Mouse (Mus musculus) heart, embryonic 10.5 days (tissue): ENCODE measurements around the gene Myof. TPM values are rescaled to one million over a fixed set of nuclear protein-coding genes. Genes with fewer than 3 reads are reported as not detected.
A peak's percentile ranks its signal among the peaks of the same experiment; 100 is the strongest.

Experiments
- DNase-seq: peaks from one replicate; pipeline ENCODE4 v3.0.0-alpha.2; 2017; ENCODE audit warnings: low spot score
- H3K27ac ChIP-seq: fragments of 300-500 bp; sonication (generic); 2 replicates; pipeline ENCODE4 v1.5.1; 2016; ENCODE audit warnings: mild to moderate bottlenecking
- H3K27me3 ChIP-seq: fragments of 300-500 bp; sonication (generic); 2 replicates; pipeline ENCODE4 v1.6.1; 2016; ENCODE audit warnings: mild to moderate bottlenecking; ENCODE audit not compliant: poor library complexity, insufficient read depth, severe bottlenecking
- H3K36me3 ChIP-seq: fragments of 300-500 bp; sonication (generic); 2 replicates; pipeline ENCODE4 v1.6.1; 2016; ENCODE audit warnings: mild to moderate bottlenecking, moderate library complexity
- H3K4me1 ChIP-seq: fragments of 300-500 bp; sonication (generic); 2 replicates; pipeline ENCODE4 v1.6.1; 2016; ENCODE audit warnings: mild to moderate bottlenecking
- H3K4me3 ChIP-seq: fragments of 300-500 bp; sonication (generic); 2 replicates; pipeline ENCODE4 v1.5.1; 2016; ENCODE audit warnings: mild to moderate bottlenecking, moderate library complexity
- H3K9me3 ChIP-seq: fragments of 300-500 bp; sonication (generic); 2 replicates; pipeline ENCODE4 v1.6.1; 2016; ENCODE audit warnings: mild to moderate bottlenecking, moderate library complexity
- WGBS: fragments of 180-500 bp; shearing (Covaris S2); methylation state at CpG from one replicate; pipeline ENCODE4 v1.1.7; 2016; 5-methylcytosine and 5-hydroxymethylcytosine counted together
- polyA plus RNA-seq: library from polyadenylated mRNA; unstranded; fragments of >200 nt; fragmentation: Nextera tagmentation; extraction: Ambion mirVana; gene quantifications from 2 replicates; pipeline ENCODE4 v1.2.1, GENCODE M21; 2016

Gene Myof
- polyA plus RNA-seq, 1 experiment from 2014 or later: 4.6 TPM

GRCm38 (mm10) chr19:38032993-38033734 lies 10.2 kb downstream of the Myof start:
- Histone ChIP-seq H3K27ac (no peak overlapping the region), H3K4me3 (no peak overlapping the region), H3K4me1 (peaks cover 15% of the 10 kb centered on the region), H3K9me3 (no peaks in the 10 kb centered on the region), H3K36me3 (no peaks in the 10 kb centered on the region), H3K27me3 (no peaks in the 10 kb centered on the region)
- WGBS: 74% methylated on average over 15 of the region's 15 CpGs
- no peak for DNase-seq

- Histone ChIP-seq H3K9me3 (no peaks in the 10 kb centered on the region), H3K4me3 (no peak overlapping the region), H3K4me1 (peaks cover 20% of the 10 kb centered on the region), H3K27ac (no peak overlapping the region), H3K27me3 (no peaks in the 10 kb centered on the region), H3K36me3 (no peaks in the 10 kb centered on the region)
- DNase-seq: no peak
- 46% methylated on average over 9 of the region's 9 CpGs for WGBS
Measured at GRCm38 (mm10) chr19:38031144-38031543, 12.2 kb downstream of the Myof start.

- no peak for DNase-seq
- no peaks in the 10 kb centered on the region for H3K9me3 ChIP-seq
Measured at GRCm38 (mm10) chr19:38030673-38031137, 12.7 kb downstream of the Myof start.

GRCm38 (mm10) chr19:38029871-38030270 lies 13.5 kb downstream of the Myof start:
- H3K27ac ChIP-seq: peak overlapping the region; percentile 16; the same call in 1 of the 2 replicates
- H3K4me1 ChIP-seq: peaks cover 33% of the 10 kb centered on the region
- 60% methylated on average over 3 of the region's 3 CpGs for WGBS
- no peak overlapping the region for H3K4me3 ChIP-seq
- H3K36me3 ChIP-seq: no peaks in the 10 kb centered on the region
- H3K9me3 ChIP-seq: no peaks in the 10 kb centered on the region
- DNase-seq: no peak
- no peaks in the 10 kb centered on the region for H3K27me3 ChIP-seq

More at GRCm38 (mm10) chr19:38030673-38031137, 12.7 kb downstream of the Myof start:
- H3K4me3 ChIP-seq: no peak overlapping the region
- H3K36me3 ChIP-seq: no peaks in the 10 kb centered on the region
- peak overlapping the region; percentile 36; the same call in 1 of the 2 replicates for H3K27ac ChIP-seq
- WGBS: 1% methylated on average over 12 of the region's 23 CpGs
- peaks cover 25% of the 10 kb centered on the region for H3K4me1 ChIP-seq
- no peaks in the 10 kb centered on the region for H3K27me3 ChIP-seq

- WGBS: 82% methylated on average over 3 of the region's 3 CpGs
- Histone ChIP-seq H3K9me3 (no peaks in the 10 kb centered on the region), H3K4me1 (peaks cover 36% of the 10 kb centered on the region), H3K36me3 (no peaks in the 10 kb centered on the region), H3K27me3 (no peaks in the 10 kb centered on the region), H3K4me3 (no peak overlapping the region), H3K27ac (no peak overlapping the region)
- DNase-seq: no peak
Measured at GRCm38 (mm10) chr19:38029292-38029691, 14.1 kb downstream of the Myof start.

- peaks cover 36% of the 10 kb centered on the region for H3K4me1 ChIP-seq
- no peaks in the 10 kb centered on the region for H3K27me3 ChIP-seq
- DNase-seq: no peak
- H3K36me3 ChIP-seq: no peaks in the 10 kb centered on the region
- H3K9me3 ChIP-seq: no peaks in the 10 kb centered on the region
- no peak overlapping the region for H3K4me3 ChIP-seq
- 55% methylated on average over 10 of the region's 10 CpGs for WGBS
- no peak overlapping the region for H3K27ac ChIP-seq
Measured at GRCm38 (mm10) chr19:38027881-38028521, 15.4 kb downstream of the Myof start.

GRCm38 (mm10) chr19:38027389-38027788 lies 16.0 kb downstream of the Myof start:
- Histone ChIP-seq H3K36me3 (no peaks in the 10 kb centered on the region), H3K27ac (no peak overlapping the region), H3K4me3 (no peak overlapping the region), H3K27me3 (no peaks in the 10 kb centered on the region), H3K9me3 (no peaks in the 10 kb centered on the region), H3K4me1 (peaks cover 36% of the 10 kb centered on the region)
- no peak for DNase-seq
- 74% methylated on average over 6 of the region's 6 CpGs for WGBS

GRCm38 (mm10) chr19:38026211-38026624 lies 17.2 kb downstream of the Myof start:
- 71% methylated on average over 8 of the region's 8 CpGs for WGBS
- H3K9me3 ChIP-seq: no peaks in the 10 kb centered on the region
- no peaks in the 10 kb centered on the region for H3K27me3 ChIP-seq
- DNase-seq: no peak
- H3K27ac ChIP-seq: peak overlapping the region; percentile 59
- no peaks in the 10 kb centered on the region for H3K36me3 ChIP-seq
- H3K4me1 ChIP-seq: peaks cover 35% of the 10 kb centered on the region
- H3K4me3 ChIP-seq: no peak overlapping the region

GRCm38 (mm10) chr19:38025254-38026041 lies 17.9 kb downstream of the Myof start:
- DNase-seq: peak; percentile 86
- Histone ChIP-seq H3K27me3 (no peaks in the 10 kb centered on the region), H3K27ac (peak overlapping the region; percentile 59), H3K36me3 (no peaks in the 10 kb centered on the region), H3K9me3 (no peaks in the 10 kb centered on the region), H3K4me3 (no peak overlapping the region), H3K4me1 (peaks cover 29% of the 10 kb centered on the region)
- WGBS: 43% methylated on average over 9 of the region's 9 CpGs

GRCm38 (mm10) chr19:38023603-38024002 lies 19.8 kb downstream of the Myof start:
- Histone ChIP-seq H3K27me3 (no peaks in the 10 kb centered on the region), H3K9me3 (no peaks in the 10 kb centered on the region), H3K36me3 (no peaks in the 10 kb centered on the region), H3K4me3 (no peak overlapping the region), H3K4me1 (peaks cover 23% of the 10 kb centered on the region), H3K27ac (no peak overlapping the region)
- WGBS: 72% methylated on average over 4 of the region's 4 CpGs
- no peak for DNase-seq

- Histone ChIP-seq H3K27me3 (no peaks in the 10 kb centered on the region), H3K4me3 (no peak overlapping the region), H3K4me1 (peaks cover 19% of the 10 kb centered on the region), H3K27ac (no peak overlapping the region), H3K36me3 (no peaks in the 10 kb centered on the region), H3K9me3 (no peaks in the 10 kb centered on the region)
- WGBS: 69% methylated on average over 4 of the region's 4 CpGs
- DNase-seq: no peak
Measured at GRCm38 (mm10) chr19:38022710-38023109, 20.7 kb downstream of the Myof start.

GRCm38 (mm10) chr19:38015873-38016254 lies 27.5 kb downstream of the Myof start:
- Histone ChIP-seq H3K4me1 (peaks cover 3% of the 10 kb centered on the region; the same call in 1 of the 2 replicates), H3K36me3 (no peaks in the 10 kb centered on the region), H3K4me3 (no peak overlapping the region), H3K9me3 (no peaks in the 10 kb centered on the region), H3K27ac (no peak overlapping the region), H3K27me3 (no peaks in the 10 kb centered on the region)
- DNase-seq: no peak
- WGBS: 70% methylated on average over 1 of the region's 1 CpGs
